Mouse (Mus musculus) MEL (cell line): ENCODE data around the gene Naa16.

Source experiments
- CTCF ChIP-seq, 3 experiments: IDR thresholded peaks in 2 of 3; conservative IDR thresholded peaks in 1 of 3; 2 replicates each; pipeline ENCODE4 v1.5.1; 2011 to 2012; ENCODE audit warnings: low read length in 3 of 3, low read depth in 2 of 3, mild to moderate bottlenecking in 2 of 3, improper control_type of control experiment in 1 of 3, inconsistent platforms in 1 of 3, mixed read lengths in 1 of 3, moderate library complexity in 1 of 3; ENCODE audit not compliant: control insufficient read depth in 1 of 3, insufficient read depth in 1 of 3, poor library complexity in 1 of 3, severe bottlenecking in 1 of 3
- EP300 ChIP-seq, 2 experiments: IDR thresholded peaks; 2 replicates each; pipeline ENCODE4 v1.6.1; 2011; ENCODE audit warnings: improper control_type of control experiment in 2 of 2, low read length in 2 of 2, low read depth in 1 of 2, mild to moderate bottlenecking in 1 of 2
- GATA1 ChIP-seq: IDR thresholded peaks from 2 replicates; pipeline ENCODE4 v1.6.1; 2011; ENCODE audit warnings: low read depth, low read length, improper control_type of control experiment
- MAFK ChIP-seq: IDR thresholded peaks from 2 replicates; pipeline ENCODE4 v1.6.1; 2011; ENCODE audit warnings: low read depth, mild to moderate bottlenecking, low read length, improper control_type of control experiment, borderline replicate concordance
- MAZ ChIP-seq: IDR thresholded peaks from 2 replicates; pipeline ENCODE4 v1.6.1; 2012; ENCODE audit warnings: low read depth, mild to moderate bottlenecking, inconsistent platforms, low read length, improper control_type of control experiment
- NELFE ChIP-seq: IDR thresholded peaks from 2 replicates; pipeline ENCODE4 v1.6.1; 2011; ENCODE audit warnings: low read depth, low read length, improper control_type of control experiment
- POLR2A ChIP-seq, 2 experiments: IDR thresholded peaks; 2 replicates each; pipeline ENCODE4 v1.6.1; 2011 to 2012; ENCODE audit warnings: low read length in 2 of 2, mild to moderate bottlenecking in 2 of 2, control low read depth in 1 of 2, improper control_type of control experiment in 1 of 2, low read depth in 1 of 2, moderate library complexity in 1 of 2; ENCODE audit not compliant: control insufficient read depth in 1 of 2, insufficient read depth in 1 of 2, poor library complexity in 1 of 2
- RAD21 ChIP-seq: IDR thresholded peaks from 2 replicates; pipeline ENCODE4 v1.6.1; 2011; ENCODE audit warnings: mild to moderate bottlenecking, low read depth, low read length, improper control_type of control experiment
- TCF12 ChIP-seq: IDR thresholded peaks from 2 replicates; pipeline ENCODE4 v1.6.1; 2014; ENCODE audit warnings: low read depth, mild to moderate bottlenecking, inconsistent platforms, low read length, improper control_type of control experiment, moderate library complexity
- USF1 ChIP-seq: IDR thresholded peaks from 2 replicates; pipeline ENCODE4 v1.6.1; 2014; ENCODE audit warnings: low read depth, mild to moderate bottlenecking, inconsistent platforms, low read length, improper control_type of control experiment, moderate library complexity
- ZNF384 ChIP-seq: IDR thresholded peaks from 2 replicates; pipeline ENCODE4 v1.6.1; 2012; ENCODE audit warnings: low read depth, mild to moderate bottlenecking, inconsistent platforms, low read length, improper control_type of control experiment

GRCm38 (mm10) chr14:79434068-79434467 is 43.5 kb upstream of the Naa16 start:
- TF ChIP-seq MAFK: no peak
- no peak for TF ChIP-seq USF1
- TF ChIP-seq MAZ: no peak
- no peak for TF ChIP-seq EP300 (IDR thresholded peaks at IDR 0.05; ENCODE audit: low read depth in 1 of 2, low read length in 2 of 2)
- no peak for TF ChIP-seq ZNF384
- TF ChIP-seq POLR2A (IDR thresholded peaks at IDR 0.05; ENCODE audit: control insufficient read depth in 1 of 2, insufficient read depth in 1 of 2, low read depth in 1 of 2, low read length in 2 of 2, poor library complexity in 1 of 2): no peak
- no peak for TF ChIP-seq TCF12
- TF ChIP-seq RAD21: no peak
- no peak for TF ChIP-seq GATA1
- no peak for TF ChIP-seq NELFE
- no peak for TF ChIP-seq CTCF (IDR thresholded peaks at IDR 0.05 in 2 of 3, conservative IDR thresholded peaks at IDR 0.05 in 1 of 3; ENCODE audit: control insufficient read depth in 1 of 3, insufficient read depth in 1 of 3, low read depth in 2 of 3, low read length in 3 of 3, poor library complexity in 1 of 3, severe bottlenecking in 1 of 3)
